Mouse (Mus musculus): Measurements from ENCODE around the gene Proser1.

- TF ChIP-seq CTCF (conservative IDR thresholded peaks at IDR 0.05 in 1 of 2, IDR thresholded peaks at IDR 0.05 in 1 of 2; ENCODE audit: low read depth in 2 of 2, low read length in 2 of 2) (no peak), ZC3H11A (IDR thresholded peaks at IDR 0.05; ENCODE audit: low read depth, low read length) (no peak), ZNF384 (IDR thresholded peaks at IDR 0.05; ENCODE audit: low read depth, low read length) (no peak), HCFC1 (IDR thresholded peaks at IDR 0.05; ENCODE audit: low read depth, low read length) (no peak), POLR2A (IDR thresholded peaks at IDR 0.05; ENCODE audit: low read depth, low read length) (no peak)
Observed at GRCm38 (mm10) chr3:53450666-53451065, 12.8 kb upstream of the Proser1 start.
